Mouse (Mus musculus) testis, adult 2 months (tissue): Measurements from ENCODE around the gene Serinc3. TPM values are rescaled to one million over a fixed set of nuclear protein-coding genes. Genes with fewer than 3 reads are reported as not detected.

Experiments used
- H3K27ac ChIP-seq: fragments of 200-500 bp; 2 replicates; pipeline ENCODE4 v1.5.1; 2012; ENCODE audit warnings: low read depth, low read length; ENCODE audit not compliant: control insufficient read depth, insufficient read depth
- H3K27me3 ChIP-seq: fragments of 200-500 bp; 2 replicates; pipeline ENCODE4 v1.6.1; 2012; ENCODE audit warnings: mild to moderate bottlenecking, low read length, moderate library complexity; ENCODE audit not compliant: control insufficient read depth, insufficient read depth
- H3K36me3 ChIP-seq: fragments of 200-500 bp; 2 replicates; pipeline ENCODE4 v1.6.1; 2012; ENCODE audit warnings: mild to moderate bottlenecking, low read length; ENCODE audit not compliant: control insufficient read depth, insufficient read depth
- H3K4me1 ChIP-seq: fragments of 200-500 bp; 2 replicates; pipeline ENCODE4 v1.6.1; 2012; ENCODE audit warnings: low read length; ENCODE audit not compliant: control insufficient read depth, insufficient read depth
- H3K4me3 ChIP-seq: fragments of 200-500 bp; 2 replicates; pipeline ENCODE4 v1.5.1; 2012; ENCODE audit warnings: low read depth, mild to moderate bottlenecking, low read length, moderate library complexity, mixed read lengths; ENCODE audit not compliant: control insufficient read depth
- CTCF ChIP-seq: fragments of 200-500 bp; IDR thresholded peaks from 2 replicates; pipeline ENCODE4 v1.5.1; 2012; ENCODE audit warnings: low read depth, mild to moderate bottlenecking, inconsistent platforms, low read length, moderate library complexity; ENCODE audit not compliant: control insufficient read depth, insufficient read depth, insufficient replicate concordance
- POLR2A ChIP-seq: fragments of 200-500 bp; IDR thresholded peaks from 2 replicates; pipeline ENCODE4 v1.6.1; 2012; ENCODE audit warnings: low read depth, mild to moderate bottlenecking, inconsistent platforms, low read length, moderate library complexity; ENCODE audit not compliant: control insufficient read depth
- polyA plus RNA-seq: library from polyadenylated mRNA; depleted of rRNA; stranded (reverse); fragments of >200 nt; gene quantifications from 2 replicates; pipeline ENCODE4 v1.2.3, GENCODE M21; 2012

The Serinc3 gene
- polyA plus RNA-seq, 1 experiment = 270 TPM

DNA sequence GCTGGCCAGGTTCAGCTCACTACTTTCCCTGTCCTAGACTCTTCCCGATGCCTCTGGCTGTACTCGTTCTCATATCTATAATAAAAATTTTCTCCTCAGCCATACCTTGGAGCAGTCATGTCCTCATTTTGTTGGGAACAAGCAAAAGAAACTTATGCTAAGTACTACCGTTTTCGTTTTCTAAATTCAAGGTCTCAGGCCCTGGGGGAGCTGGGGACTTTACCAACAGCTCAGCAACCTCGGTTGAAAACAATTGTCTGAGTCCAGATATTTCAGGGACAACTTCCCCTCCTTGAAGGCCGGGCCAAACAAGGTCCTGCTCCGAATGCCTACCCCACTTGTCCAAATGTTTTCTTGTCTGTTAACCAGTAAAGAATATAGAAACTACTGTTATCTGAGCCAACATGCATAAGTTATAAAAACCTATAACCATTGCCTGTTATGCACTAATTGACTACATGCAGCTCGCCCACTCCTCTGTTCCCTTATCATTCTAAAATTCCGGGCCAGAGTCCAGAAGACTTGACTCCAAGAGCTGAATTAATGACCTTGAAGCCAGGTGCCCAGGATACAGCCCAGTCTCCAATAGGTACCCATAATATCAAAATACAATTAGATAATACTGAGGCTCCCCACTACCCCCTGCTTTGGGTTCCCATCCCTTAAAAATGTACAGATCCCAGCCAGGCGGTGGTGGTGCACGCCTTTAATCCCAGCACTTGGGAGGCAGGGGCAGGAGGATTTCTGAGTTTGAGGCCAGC is 949 bp upstream of the Serinc3 start:
- H3K4me1 ChIP-seq = peaks cover 15% of the 10 kb centered on the region
- no peaks in the 10 kb centered on the region for H3K27me3 ChIP-seq
- H3K36me3 ChIP-seq = no peaks in the 10 kb centered on the region
- no peak overlapping the region; the same call in 1 of the 2 replicates for H3K4me3 ChIP-seq
- H3K27ac ChIP-seq = no peak overlapping the region
- TF ChIP-seq POLR2A (no peak), CTCF (no peak)

- Histone ChIP-seq H3K4me1 (peaks cover 15% of the 10 kb centered on the region), H3K36me3 (no peaks in the 10 kb centered on the region), H3K27ac (peak overlapping the region; percentile 98), H3K27me3 (no peaks in the 10 kb centered on the region), H3K4me3 (peak overlapping the region; percentile 99)
- TF ChIP-seq POLR2A (no peak), CTCF (no peak)
Measured at GRCm38 (mm10) chr2:163644047-163644446, 884 bp downstream of the Serinc3 start.

- H3K36me3 ChIP-seq = no peaks in the 10 kb centered on the region
- H3K27ac ChIP-seq = peak overlapping the region; percentile 98
- peak overlapping the region; percentile 99 for H3K4me3 ChIP-seq
- no peaks in the 10 kb centered on the region for H3K27me3 ChIP-seq
- peaks cover 15% of the 10 kb centered on the region for H3K4me1 ChIP-seq
- no peak for TF ChIP-seq POLR2A
- TF ChIP-seq CTCF = no peak
Measured at GRCm38 (mm10) chr2:163643576-163643971, 1.4 kb downstream of the Serinc3 start.

DNA sequence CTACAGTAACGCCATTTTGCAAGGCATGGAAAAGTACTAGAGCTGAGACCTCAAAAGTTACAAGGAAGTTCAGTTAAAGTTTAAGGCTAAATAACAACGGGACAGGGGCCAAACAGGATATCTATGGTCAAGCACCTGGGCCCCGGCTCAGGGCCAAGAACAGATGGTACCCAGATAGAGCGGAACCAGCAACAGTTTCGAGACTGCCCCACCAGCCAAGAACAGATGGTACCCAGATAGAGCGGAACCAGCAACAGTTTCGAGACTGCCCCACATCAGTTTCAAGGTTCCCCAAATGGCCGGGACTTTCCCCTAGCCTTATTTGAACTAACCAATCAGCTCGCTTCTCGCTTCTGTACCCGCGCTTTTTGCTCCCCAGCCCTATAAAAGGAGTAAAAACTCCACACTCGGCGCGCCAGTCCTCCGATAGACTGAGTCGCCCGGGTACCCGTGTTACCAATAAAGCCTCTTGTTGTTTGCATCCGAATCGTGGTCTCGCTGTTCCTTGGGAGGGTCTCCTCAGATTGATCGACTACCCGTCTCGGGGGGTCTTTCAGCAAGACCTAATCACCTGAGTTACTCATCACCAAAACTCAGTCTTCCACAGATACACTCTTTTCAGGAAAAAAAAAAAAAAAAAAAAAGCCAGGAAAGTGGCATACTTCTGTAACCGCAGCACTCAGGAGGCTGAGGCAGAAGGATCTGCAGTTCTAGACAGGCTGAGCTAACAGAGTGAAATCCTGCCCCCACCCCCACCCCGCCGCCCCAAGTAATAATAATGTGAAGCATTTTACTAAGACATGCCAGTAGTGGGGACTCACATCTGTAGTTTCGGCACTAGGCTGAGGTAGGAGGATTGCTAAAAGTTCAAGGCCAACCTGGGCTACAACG is 2.0 kb downstream of the Serinc3 start:
- no peaks in the 10 kb centered on the region for H3K27me3 ChIP-seq
- H3K4me3 ChIP-seq = peak overlapping the region; percentile 99
- peaks cover 15% of the 10 kb centered on the region for H3K4me1 ChIP-seq
- TF ChIP-seq POLR2A = no peak
- no peak for TF ChIP-seq CTCF
- no peaks in the 10 kb centered on the region for H3K36me3 ChIP-seq
- peak overlapping the region; percentile 98 for H3K27ac ChIP-seq

DNA sequence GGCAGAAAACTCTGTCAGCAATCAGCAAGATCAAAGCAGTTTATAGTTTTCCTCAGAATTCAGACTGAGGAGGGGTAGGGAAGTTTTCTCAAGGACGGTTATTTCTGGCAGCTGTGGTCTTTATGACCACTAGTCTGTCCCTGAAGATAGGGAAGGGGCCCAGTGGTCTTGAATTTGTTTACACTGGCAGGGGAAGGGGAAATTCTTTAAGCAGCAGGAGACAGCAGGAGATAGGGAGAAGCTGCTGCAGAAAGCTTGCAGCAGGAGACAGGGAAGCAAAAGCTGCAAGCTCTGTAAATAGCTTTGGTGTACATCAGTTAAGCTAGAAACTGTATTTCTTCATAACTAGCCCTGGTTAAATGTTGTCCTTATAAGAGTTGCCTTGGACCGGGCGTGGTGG is 3.2 kb downstream of the Serinc3 start:
- Histone ChIP-seq H3K4me1 (peaks cover 16% of the 10 kb centered on the region), H3K27me3 (no peaks in the 10 kb centered on the region), H3K27ac (peak overlapping the region; percentile 84), H3K4me3 (no peak overlapping the region), H3K36me3 (no peaks in the 10 kb centered on the region)
- TF ChIP-seq POLR2A (no peak), CTCF (no peak)

GRCm38 (mm10) chr2:163640493-163640892 is 4.4 kb downstream of the Serinc3 start:
- H3K4me3 ChIP-seq = no peak overlapping the region
- no peak for TF ChIP-seq POLR2A
- TF ChIP-seq CTCF = no peak
- H3K4me1 ChIP-seq = peaks cover 10% of the 10 kb centered on the region
- peak overlapping the region; percentile 67 for H3K27ac ChIP-seq
- H3K27me3 ChIP-seq = no peaks in the 10 kb centered on the region
- H3K36me3 ChIP-seq = no peaks in the 10 kb centered on the region; the same call in 1 of the 2 replicates

GRCm38 (mm10) chr2:163637655-163638266 is 7.2 kb downstream of the Serinc3 start:
- Histone ChIP-seq H3K36me3 (no peaks in the 10 kb centered on the region; the same call in 1 of the 2 replicates), H3K27ac (peak overlapping the region; percentile 66), H3K27me3 (no peaks in the 10 kb centered on the region), H3K4me1 (peaks cover 7% of the 10 kb centered on the region), H3K4me3 (no peak overlapping the region)
- TF ChIP-seq CTCF (no peak), POLR2A (no peak)
